Mouse (Mus musculus): ENCODE data around the gene Kcns3.

The Kcns3 gene

DNA sequence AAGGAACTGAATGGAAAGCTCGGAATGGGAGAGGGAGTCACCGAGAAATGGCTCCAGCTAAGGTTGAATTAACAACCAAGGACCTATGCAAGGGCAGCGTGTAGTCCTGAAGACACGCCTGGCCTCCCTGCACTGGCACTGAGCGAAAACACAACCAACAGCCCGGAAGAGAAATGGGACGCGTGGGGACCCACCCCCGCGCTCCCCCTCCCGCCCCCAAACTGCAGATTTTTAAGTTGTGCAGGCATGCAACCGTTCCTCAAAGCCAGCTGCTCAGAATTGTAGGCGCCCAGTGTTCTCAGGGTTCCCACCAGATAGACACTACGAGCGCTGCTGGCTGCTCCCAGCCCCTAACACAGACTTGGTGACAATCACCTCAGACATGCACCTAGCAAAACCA, at the start of gene Kcns3:
Gene Kcns3, minus strand, starts transcription at position 42 of the 400 bp plus-strand sequence.
- no peak for DNase-seq (ENCODE audit: low read depth, low spot score)

- no peak for DNase-seq (ENCODE audit: low read depth, low spot score)
Observed at GRCm38 (mm10) chr12:11198551-11198950, 47.7 kb upstream of the Kcns3 start.

DNA sequence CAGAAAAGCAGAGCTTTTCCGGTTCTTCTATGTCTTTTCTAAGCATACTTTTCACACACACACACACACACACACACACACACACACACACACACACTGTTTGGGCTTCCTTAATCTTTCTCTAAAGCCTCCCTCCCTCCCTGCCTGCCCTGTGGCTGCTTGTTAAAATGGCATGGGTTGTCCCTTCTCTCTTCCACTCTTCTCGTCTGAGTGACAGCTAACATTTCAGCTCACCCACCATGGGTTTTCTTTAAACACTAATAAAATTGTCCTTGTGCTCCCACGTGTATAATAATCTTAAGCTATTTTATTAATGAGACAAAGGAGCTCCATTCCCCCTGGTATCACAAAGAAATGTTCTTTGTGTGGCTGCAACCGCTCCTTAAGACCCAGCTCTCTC, 47.2 kb upstream of the Kcns3 start:
- DNase-seq (ENCODE audit: low read depth, low spot score): no peak

- DNase-seq (ENCODE audit: low read depth, low spot score): no peak
Observed at GRCm38 (mm10) chr12:11196830-11197229, 46.0 kb upstream of the Kcns3 start.

- DNase-seq (ENCODE audit: low read depth, low spot score): peak; percentile 41
Observed at GRCm38 (mm10) chr12:11196142-11196597, 45.3 kb upstream of the Kcns3 start.

GRCm38 (mm10) chr12:11195031-11195430, 44.2 kb upstream of the Kcns3 start:
- DNase-seq (ENCODE audit: low read depth, low spot score): no peak

GRCm38 (mm10) chr12:11178486-11179154, 27.8 kb upstream of the Kcns3 start:
- DNase-seq (ENCODE audit: low read depth, low spot score): peak; percentile 62

DNA sequence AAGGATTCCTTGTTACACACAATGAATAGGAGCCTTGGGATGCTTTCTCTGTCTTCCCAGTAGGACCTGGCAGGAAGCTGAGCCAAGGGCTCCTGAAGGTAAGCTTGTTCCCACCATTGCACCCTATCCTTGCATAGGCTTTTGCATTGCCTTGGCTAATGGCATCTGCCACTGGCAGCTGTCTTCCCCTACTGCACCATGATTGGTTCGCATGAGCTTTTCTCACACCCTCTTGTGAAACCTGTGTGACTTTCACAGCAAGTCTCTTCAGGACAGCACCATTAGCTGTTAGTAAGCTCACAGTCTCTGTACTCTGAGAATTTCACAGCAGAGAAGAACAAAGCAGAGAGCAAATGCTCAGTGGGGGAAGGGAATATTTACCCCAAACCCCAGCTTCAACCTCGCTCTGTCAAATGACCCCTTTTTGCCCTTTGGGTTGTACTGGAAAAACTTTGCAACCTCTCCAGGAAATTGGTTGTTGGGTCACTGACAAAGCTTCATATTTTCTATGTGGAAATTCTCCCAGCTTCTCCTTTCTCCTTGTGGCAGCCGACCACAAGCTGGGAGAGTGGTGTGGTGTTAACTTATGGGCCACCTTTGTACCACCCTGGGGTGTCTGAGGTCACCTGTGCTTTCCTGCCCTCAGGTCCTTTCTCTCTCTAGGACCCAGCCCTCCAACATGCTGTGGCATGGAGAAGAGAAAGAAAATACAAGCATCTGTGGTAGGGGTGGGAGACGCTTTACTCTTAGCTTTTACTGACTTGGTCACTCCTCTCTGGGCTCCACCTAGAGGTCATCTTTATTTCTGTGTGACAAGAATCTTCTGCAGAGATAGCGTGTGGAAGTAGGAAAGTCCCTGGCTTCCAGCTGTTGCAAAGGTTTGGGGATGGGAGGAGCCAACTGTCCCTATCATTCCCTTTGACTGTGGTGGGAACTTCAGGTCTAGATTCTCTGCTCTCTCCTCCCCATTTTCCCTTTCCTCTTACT, 26.8 kb upstream of the Kcns3 start:
- no peak for DNase-seq (ENCODE audit: low read depth, low spot score)

DNA sequence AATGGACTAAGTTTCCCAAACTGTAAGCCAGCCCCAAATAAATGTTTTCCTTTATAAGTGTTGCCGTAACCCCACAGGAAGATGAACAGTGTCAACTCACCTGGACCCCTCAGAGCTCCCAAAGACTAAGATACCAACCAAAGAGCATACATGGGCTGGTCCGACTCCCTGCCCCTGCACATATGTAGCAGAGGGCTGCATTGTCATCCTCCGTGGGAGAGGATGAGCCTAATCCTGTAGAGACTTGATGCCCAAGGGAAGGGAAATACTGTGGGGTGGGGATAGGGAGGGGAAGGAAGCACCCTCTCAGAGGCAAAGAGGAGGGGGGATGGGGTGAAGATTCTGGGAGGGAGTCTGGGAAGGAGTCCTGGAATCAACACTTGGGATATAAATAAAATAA, 7.8 kb upstream of the Kcns3 start:
- DNase-seq (ENCODE audit: low read depth, low spot score): no peak

- no peak for DNase-seq (ENCODE audit: low read depth, low spot score)
Observed at GRCm38 (mm10) chr12:11155123-11155522, 4.3 kb upstream of the Kcns3 start.

GRCm38 (mm10) chr12:11153587-11153986, 2.7 kb upstream of the Kcns3 start:
- no peak for DNase-seq (ENCODE audit: low read depth, low spot score)

GRCm38 (mm10) chr12:11150192-11150935, 492 bp downstream of the Kcns3 start:
- no peak for DNase-seq (ENCODE audit: low read depth, low spot score)

- DNase-seq (ENCODE audit: low read depth, low spot score): peak; percentile 9
Observed at GRCm38 (mm10) chr12:11149421-11150191, 1.2 kb downstream of the Kcns3 start.

- no peak for DNase-seq (ENCODE audit: low read depth, low spot score)
Observed at GRCm38 (mm10) chr12:11149121-11149420, 1.8 kb downstream of the Kcns3 start.

GRCm38 (mm10) chr12:11144894-11145293, 6.0 kb downstream of the Kcns3 start:
- no peak for DNase-seq (ENCODE audit: low read depth, low spot score)

GRCm38 (mm10) chr12:11132418-11132817, 18.4 kb downstream of the Kcns3 start:
- no peak for DNase-seq (ENCODE audit: low read depth, low spot score)

DNA sequence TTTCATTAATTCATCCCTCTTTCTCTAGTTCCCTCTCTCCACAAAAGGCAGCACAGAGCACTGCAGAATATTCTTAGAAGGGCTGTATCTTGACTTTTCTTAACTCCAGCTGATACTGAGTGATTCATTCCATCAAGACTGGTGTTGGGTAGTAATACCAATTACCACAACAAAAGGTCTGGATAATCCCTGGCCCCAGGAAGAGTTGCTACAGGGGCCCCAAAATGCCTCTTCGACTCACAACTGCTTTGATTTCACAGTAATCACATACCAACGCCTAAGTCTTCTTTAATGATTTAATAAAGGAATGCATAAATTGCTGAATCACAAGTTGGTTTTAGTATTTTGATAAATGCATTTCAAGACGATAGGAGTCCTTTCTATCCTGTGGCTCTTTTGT, 21.7 kb downstream of the Kcns3 start:
- DNase-seq (ENCODE audit: low read depth, low spot score): no peak

DNA sequence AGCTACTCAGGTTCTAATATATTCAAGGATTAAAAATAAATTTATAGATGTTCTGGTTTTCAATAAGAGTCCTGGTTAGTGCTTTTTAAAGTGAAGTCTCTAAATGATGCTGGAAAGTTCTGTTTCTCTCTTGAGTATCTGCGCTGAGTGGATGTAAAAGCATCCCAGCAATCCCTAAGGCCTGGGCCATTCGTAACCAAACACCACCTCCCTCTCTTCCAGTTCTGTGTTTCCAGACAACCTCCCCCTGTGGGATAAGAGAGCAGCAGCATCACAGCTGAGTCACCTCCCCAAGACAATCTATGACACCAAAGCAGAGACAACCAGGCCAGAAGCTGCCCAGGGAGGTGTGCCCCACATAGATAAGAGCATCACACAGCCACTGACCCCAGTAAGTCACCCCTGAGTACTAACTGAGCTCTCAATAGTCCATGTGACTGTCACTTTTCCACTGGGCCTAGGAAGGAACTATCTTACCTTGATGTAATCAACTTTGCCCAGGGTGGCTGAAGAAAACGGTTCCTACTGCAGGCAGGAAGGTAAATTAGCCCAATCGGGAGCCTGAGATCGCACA, 24.6 kb downstream of the Kcns3 start:
- no peak for DNase-seq (ENCODE audit: low read depth, low spot score)

- no peak for DNase-seq (ENCODE audit: low read depth, low spot score)
Observed at GRCm38 (mm10) chr12:11101565-11101964, 49.3 kb downstream of the Kcns3 start.

DNA sequence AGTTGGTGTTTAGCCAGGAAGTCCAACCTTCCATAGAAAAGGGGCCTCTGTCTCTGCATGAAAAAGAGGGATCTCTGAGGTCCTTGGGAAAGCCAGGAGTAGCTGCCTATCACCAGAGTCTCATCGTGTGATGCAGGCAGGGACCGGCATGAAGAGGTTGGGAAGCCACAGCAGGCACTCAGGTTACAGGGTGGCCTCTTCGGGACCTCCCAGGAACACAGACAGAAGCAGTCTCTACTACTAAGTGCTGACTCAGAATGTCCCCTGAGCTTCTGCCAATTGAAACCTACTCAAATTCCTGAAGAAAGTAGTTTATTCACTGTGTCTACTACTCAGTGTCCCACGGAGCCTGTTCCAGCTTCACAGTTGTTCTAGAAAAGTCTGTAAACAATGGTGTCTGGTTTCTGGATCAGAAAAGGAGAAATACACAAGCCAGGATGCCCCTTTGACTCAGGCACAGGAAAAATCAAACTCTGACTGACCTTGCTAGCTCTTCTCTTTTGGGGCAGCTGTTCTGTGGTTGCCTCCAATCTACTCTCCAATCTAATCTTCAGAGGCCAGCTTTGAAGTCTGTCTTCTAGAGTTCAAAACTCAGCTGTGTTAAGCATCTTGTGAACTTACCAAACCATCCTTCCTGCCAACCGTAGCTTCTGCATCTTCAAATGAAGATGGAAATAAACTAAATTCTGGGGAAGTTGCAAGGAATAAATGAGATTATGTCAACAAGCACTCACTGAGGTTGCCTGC, 62.1 kb downstream of the Kcns3 start:
- no peak for DNase-seq (ENCODE audit: low read depth, low spot score)
